In genomic region chr7:79780647-79781626, GRCm38 (mm10) we compare ENCODE assay signal across 8 mouse cellular contexts. TPM values are rescaled to one million over a fixed set of nuclear protein-coding genes. Genes with fewer than 3 reads are reported as not detected.
DNase-seq lines count a peak whose midpoint lies in the region; ATAC-seq and TF ChIP-seq lines count a peak whose summit lies in the region.

No protein-coding gene starts in this region.

- no peaks in the 10 kb centered on the region for H3K9me3 ChIP-seq in embryonic facial prominence, embryonic 13.5 days
- H3K9me3 ChIP-seq in limb, embryonic 12.5 days: no peaks in the 10 kb centered on the region
- no peaks in the 10 kb centered on the region for H3K9me3 ChIP-seq in midbrain, embryonic 13.5 days

- peak overlapping the region; percentile 62; the same call in 1 of the 2 replicates for H3K9ac ChIP-seq in embryonic facial prominence, embryonic 13.5 days
- 0 out of 2 replicates have a peak overlapping the region, but pooled peaks have one; percentile 37 for H3K9ac ChIP-seq in limb, embryonic 12.5 days (replicated peaks)
- H3K9ac ChIP-seq in midbrain, embryonic 13.5 days (replicated peaks): no peak overlapping the region

- peaks cover 4% of the 10 kb centered on the region; the same call in 1 of the 2 replicates for H3K4me1 ChIP-seq in embryonic facial prominence, embryonic 13.5 days
- H3K4me1 ChIP-seq in kidney, adult 2 months (ENCODE audit: control insufficient read depth, insufficient read depth, low read length): peaks cover 13% of the 10 kb centered on the region
- peaks cover 10% of the 10 kb centered on the region; the same call in 1 of the 2 replicates for H3K4me1 ChIP-seq in limb, embryonic 12.5 days (replicated peaks)
- H3K4me1 ChIP-seq in midbrain, embryonic 13.5 days (replicated peaks): 0 out of 2 replicates have a peak, but pooled peaks cover 3% of the 10 kb centered on the region

- H3K36me3 ChIP-seq in embryonic facial prominence, embryonic 13.5 days: no peaks in the 10 kb centered on the region
- no peaks in the 10 kb centered on the region for H3K36me3 ChIP-seq in kidney, adult 2 months (ENCODE audit: control insufficient read depth, insufficient read depth, low read length)
- no peaks in the 10 kb centered on the region for H3K36me3 ChIP-seq in limb, embryonic 12.5 days
- H3K36me3 ChIP-seq in midbrain, embryonic 13.5 days: no peaks in the 10 kb centered on the region

- H3K27ac ChIP-seq in embryonic facial prominence, embryonic 13.5 days: no peak overlapping the region
- H3K27ac ChIP-seq in kidney, adult 2 months (ENCODE audit: insufficient read depth, low read depth, low read length): peak overlapping the region; percentile 78
- H3K27ac ChIP-seq in limb, embryonic 12.5 days: no peak overlapping the region
- H3K27ac ChIP-seq in midbrain, embryonic 13.5 days: no peak overlapping the region

- H3K27me3 ChIP-seq in embryonic facial prominence, embryonic 13.5 days: peaks cover 8% of the 10 kb centered on the region; the same call in 1 of the 2 replicates
- no peaks in the 10 kb centered on the region for H3K27me3 ChIP-seq in kidney, adult 2 months (replicated peaks; ENCODE audit: control insufficient read depth, insufficient read depth, low read length)
- peaks cover 11% of the 10 kb centered on the region; the same call in 1 of the 2 replicates for H3K27me3 ChIP-seq in limb, embryonic 12.5 days
- H3K27me3 ChIP-seq in midbrain, embryonic 13.5 days: no peaks in the 10 kb centered on the region

- peak overlapping the region; percentile 27 for H3K4me3 ChIP-seq in embryonic facial prominence, embryonic 13.5 days
- peak overlapping the region; percentile 51 for H3K4me3 ChIP-seq in kidney, adult 2 months (ENCODE audit: insufficient read depth, low read depth, low read length)
- H3K4me3 ChIP-seq in limb, embryonic 12.5 days (replicated peaks): no peak overlapping the region; the same call in 1 of the 2 replicates
- no peak overlapping the region; the same call in 1 of the 2 replicates for H3K4me3 ChIP-seq in midbrain, embryonic 13.5 days (replicated peaks)

- peak; percentile 91 for TF ChIP-seq CTCF in kidney, adult 2 months (conservative IDR thresholded peaks at IDR 0.05; ENCODE audit: insufficient read depth, insufficient read length, low read depth, low read length)

- H3K4me2 ChIP-seq in embryonic facial prominence, embryonic 13.5 days: peak overlapping the region; percentile 56
- H3K4me2 ChIP-seq in limb, embryonic 12.5 days: peak overlapping the region; percentile 49
- peak overlapping the region; percentile 41 for H3K4me2 ChIP-seq in midbrain, embryonic 13.5 days (replicated peaks)

- 28% methylated on average over 16 of the region's 16 CpGs for WGBS in embryonic facial prominence, embryonic 13.5 days
- 22% methylated on average over 16 of the region's 16 CpGs for WGBS in kidney, adult 2 months
- WGBS in limb, embryonic 12.5 days: 29% methylated on average over 16 of the region's 16 CpGs
- 31% methylated on average over 16 of the region's 16 CpGs for WGBS in midbrain, embryonic 13.5 days

- TF ChIP-seq POLR2A in kidney, adult 2 months (IDR thresholded peaks at IDR 0.05; ENCODE audit: low read depth, low read length): no peak

- peak; percentile 35; the same call in 1 of the 2 replicates for ATAC-seq in embryonic facial prominence, embryonic 13.5 days (ENCODE audit: insufficient number of reproducible peaks, insufficient read depth, low FRiP score, low TSS enrichment, low read depth)
- no peak for ATAC-seq in limb, embryonic 12.5 days (ENCODE audit: insufficient number of reproducible peaks, insufficient read depth, low FRiP score, low TSS enrichment, low read depth)
- 0 out of 2 replicates have a peak, but pooled peaks have one; percentile 40 for ATAC-seq in midbrain, embryonic 13.5 days

- DNase-seq in 416B (ENCODE audit: low read depth): peak; percentile 83
- peak; percentile 79 to 86 for DNase-seq in adrenal gland, postnatal 36 days
- DNase-seq in heart, adult 8-10 months (ENCODE audit: low spot score): peak; percentile 81
- peak; percentile 81 for DNase-seq in kidney, adult 2 months
- peak; percentile 66 for DNase-seq in skeletal muscle tissue, adult 2 months (ENCODE audit: low read depth, low spot score)

RNA-seq across cellular contexts. Expression of gene Mesp1, which starts 12.7 kb away (rescaled TPM):
- not detected for total RNA-seq in adrenal gland, postnatal 36 days (2021)
- polyA plus RNA-seq in embryonic facial prominence, embryonic 13.5 days (2015; fragmentation: Nextera tagmentation; extraction: Ambion mirVana): not detected in 2 replicates
- not detected for total RNA-seq in heart, adult 8-10 months (2022)
- 0.07 TPM in 1 of 2 replicates, not detected in the other for polyA plus RNA-seq in kidney, adult 2 months (2012; rRNA removed)
- polyA plus RNA-seq in limb, embryonic 12.5 days (2016; fragmentation: Nextera tagmentation; extraction: Ambion mirVana): not detected in 2 replicates
- not detected in 2 replicates for polyA plus RNA-seq in midbrain, embryonic 13.5 days (2015; fragmentation: Nextera tagmentation; extraction: Ambion mirVana)

RNA-seq across cellular contexts. Expression of gene Mesp2, which starts 29.6 kb away (rescaled TPM):
- under 1 TPM; 0.26 to 0.79 TPM for total RNA-seq in adrenal gland, postnatal 36 days (2021)
- 0.10 and 0.56 TPM in 2 replicates for polyA plus RNA-seq in embryonic facial prominence, embryonic 13.5 days (2015; fragmentation: Nextera tagmentation; extraction: Ambion mirVana)
- total RNA-seq in heart, adult 8-10 months (2022): under 1 TPM in 3 of 4 experiments, not detected in 1; 0.22 to 0.23 (median 0.22) TPM
- 0.28 and 0.35 TPM in 2 replicates for polyA plus RNA-seq in kidney, adult 2 months (2012; rRNA removed)
- polyA plus RNA-seq in limb, embryonic 12.5 days (2016; fragmentation: Nextera tagmentation; extraction: Ambion mirVana): 0.14 and 0.32 TPM in 2 replicates
- polyA plus RNA-seq in midbrain, embryonic 13.5 days (2015; fragmentation: Nextera tagmentation; extraction: Ambion mirVana): 0.57 and 0.65 TPM in 2 replicates

RNA-seq across cellular contexts. Expression of gene Wdr93, which starts 38.0 kb away (rescaled TPM):
- 1 to 10 TPM; 1.6 to 2.0 TPM for total RNA-seq in adrenal gland, postnatal 36 days (2021)
- polyA plus RNA-seq in embryonic facial prominence, embryonic 13.5 days (2015; fragmentation: Nextera tagmentation; extraction: Ambion mirVana): 0.20 and 0.29 TPM in 2 replicates
- not detected for total RNA-seq in heart, adult 8-10 months (2022)
- 1.1 TPM in 2 replicates for polyA plus RNA-seq in kidney, adult 2 months (2012; rRNA removed)
- 0.32 and 0.35 TPM in 2 replicates for polyA plus RNA-seq in limb, embryonic 12.5 days (2016; fragmentation: Nextera tagmentation; extraction: Ambion mirVana)
- 0.08 and 0.27 TPM in 2 replicates for polyA plus RNA-seq in midbrain, embryonic 13.5 days (2015; fragmentation: Nextera tagmentation; extraction: Ambion mirVana)

RNA-seq across cellular contexts. Expression of gene Pex11a, which starts 38.0 kb away (rescaled TPM):
- total RNA-seq in adrenal gland, postnatal 36 days (2021): 10 to 100 TPM; 49.2 to 49.3 TPM
- 11.9 and 12.4 TPM in 2 replicates for polyA plus RNA-seq in embryonic facial prominence, embryonic 13.5 days (2015; fragmentation: Nextera tagmentation; extraction: Ambion mirVana)
- total RNA-seq in heart, adult 8-10 months (2022): 10 to 100 TPM; 15.7 to 29.2 (median 22.4) TPM
- 40.6 and 41.0 TPM in 2 replicates for polyA plus RNA-seq in kidney, adult 2 months (2012; rRNA removed)
- 12.2 and 12.9 TPM in 2 replicates for polyA plus RNA-seq in limb, embryonic 12.5 days (2016; fragmentation: Nextera tagmentation; extraction: Ambion mirVana)
- 11.8 and 13.7 TPM in 2 replicates for polyA plus RNA-seq in midbrain, embryonic 13.5 days (2015; fragmentation: Nextera tagmentation; extraction: Ambion mirVana)

RNA-seq across cellular contexts. Expression of gene Plin1, which starts 48.2 kb away (rescaled TPM):
- 100 to 1,000 TPM; 500 to 527 TPM for total RNA-seq in adrenal gland, postnatal 36 days (2021)
- not detected in 2 replicates for polyA plus RNA-seq in embryonic facial prominence, embryonic 13.5 days (2015; fragmentation: Nextera tagmentation; extraction: Ambion mirVana)
- total RNA-seq in heart, adult 8-10 months (2022): 1 to 10 TPM; 4.4 to 5.6 (median 5.0) TPM
- polyA plus RNA-seq in kidney, adult 2 months (2012; rRNA removed): 58.4 and 72.2 TPM in 2 replicates
- polyA plus RNA-seq in limb, embryonic 12.5 days (2016; fragmentation: Nextera tagmentation; extraction: Ambion mirVana): not detected in 2 replicates
- polyA plus RNA-seq in midbrain, embryonic 13.5 days (2015; fragmentation: Nextera tagmentation; extraction: Ambion mirVana): not detected in 2 replicates

Comparison
In these comparisons a context has a peak if more than half of its experiments do, and no peak if none do; other contexts are left out.
1. H3K4me3 ChIP-seq: peak in embryonic facial prominence, embryonic 13.5 days (single experiment) and kidney, adult 2 months (single experiment); none in limb, embryonic 12.5 days (single experiment) and midbrain, embryonic 13.5 days (single experiment).
2. Peak in every context shown above with its lines, with median percentiles within 50 percentile points of each other: DNase-seq and H3K4me2 ChIP-seq.